Mouse (Mus musculus): ENCODE data around the gene Gm45140. TPM values are rescaled to one million over a fixed set of nuclear protein-coding genes. Genes with fewer than 3 reads are reported as not detected.

Gene Gm45140
- polyA plus RNA-seq, 1 experiment from 2014 or later, result 2.3 TPM

- Histone ChIP-seq H3K27me3 (ENCODE audit: insufficient read depth, poor library complexity, severe bottlenecking) (no peaks in the 10 kb centered on the region), H3K27ac (no peak overlapping the region), H3K36me3 (no peaks in the 10 kb centered on the region), H3K4me1 (peaks cover 5% of the 10 kb centered on the region; the same call in 1 of the 2 replicates), H3K4me3 (no peak overlapping the region), H3K9me3 (no peaks in the 10 kb centered on the region)
- WGBS, result 61% methylated on average over 2 of the region's 2 CpGs
- DNase-seq (ENCODE audit: low spot score), result no peak
Measured at GRCm38 (mm10) chr6:87867256-87867655, 31.7 kb upstream of the Gm45140 start.

GRCm38 (mm10) chr6:87866211-87866610 is 30.6 kb upstream of the Gm45140 start:
- H3K36me3 ChIP-seq, result no peaks in the 10 kb centered on the region
- no peak for DNase-seq (ENCODE audit: low spot score)
- H3K4me3 ChIP-seq, result no peak overlapping the region
- no peak overlapping the region for H3K27ac ChIP-seq
- no peaks in the 10 kb centered on the region for H3K9me3 ChIP-seq
- peaks cover 5% of the 10 kb centered on the region; the same call in 1 of the 2 replicates for H3K4me1 ChIP-seq
- WGBS, result 77% methylated on average over 6 of the region's 6 CpGs
- no peaks in the 10 kb centered on the region for H3K27me3 ChIP-seq (ENCODE audit: insufficient read depth, poor library complexity, severe bottlenecking)

DNA sequence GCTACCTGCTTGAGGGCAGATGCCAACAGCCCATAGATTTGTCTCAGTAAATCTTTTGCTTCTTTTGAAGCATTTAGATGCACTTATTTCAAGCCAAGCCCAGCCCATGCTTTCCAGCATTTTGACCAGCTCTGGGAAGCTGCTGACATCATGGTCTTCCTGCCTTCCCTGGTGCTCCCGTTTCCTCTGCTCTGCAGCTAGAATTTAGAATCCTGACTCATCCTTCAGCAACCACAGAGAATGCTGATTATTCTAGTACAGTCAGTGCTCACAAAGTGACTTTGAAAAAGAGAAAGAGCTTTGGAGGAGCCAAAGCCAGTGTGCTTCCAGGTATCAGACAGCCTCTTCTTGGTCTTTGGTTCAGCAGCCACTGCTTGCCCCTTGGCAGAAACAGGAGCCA is 21.5 kb upstream of the Gm45140 start:
- no peak overlapping the region for H3K27ac ChIP-seq
- H3K36me3 ChIP-seq, result no peaks in the 10 kb centered on the region
- no peak overlapping the region for H3K4me3 ChIP-seq
- no peak for DNase-seq (ENCODE audit: low spot score)
- H3K27me3 ChIP-seq (ENCODE audit: insufficient read depth, poor library complexity, severe bottlenecking), result no peaks in the 10 kb centered on the region
- H3K9me3 ChIP-seq, result no peaks in the 10 kb centered on the region
- 41% methylated on average over 1 of the region's 1 CpGs for WGBS
- H3K4me1 ChIP-seq, result no peaks in the 10 kb centered on the region

DNA sequence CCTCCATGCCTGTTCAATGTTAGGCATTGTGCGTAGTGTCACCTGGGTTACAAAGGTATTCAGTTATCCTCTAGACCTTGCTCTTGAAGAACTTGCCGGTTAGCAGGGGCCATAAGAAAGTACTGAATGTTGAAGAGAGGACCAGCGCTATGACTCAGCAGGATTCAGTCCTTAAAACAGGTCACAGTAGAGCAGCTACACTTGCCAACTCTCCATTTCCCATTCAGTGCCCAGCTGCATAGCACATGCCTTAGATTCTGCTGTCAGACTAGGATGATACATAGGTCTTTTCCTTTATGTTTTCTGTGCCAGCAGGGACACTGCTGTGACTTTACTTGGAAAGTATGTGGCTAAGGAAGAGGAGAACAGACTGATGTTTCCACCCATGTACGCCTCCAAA is 17.9 kb upstream of the Gm45140 start:
- no peaks in the 10 kb centered on the region for H3K9me3 ChIP-seq
- WGBS, result 86% methylated on average over 4 of the region's 4 CpGs
- peaks cover 10% of the 10 kb centered on the region; the same call in 1 of the 2 replicates for H3K4me1 ChIP-seq
- 0 out of 2 replicates have a peak, but pooled peaks cover 4% of the 10 kb centered on the region for H3K36me3 ChIP-seq
- no peaks in the 10 kb centered on the region for H3K27me3 ChIP-seq (ENCODE audit: insufficient read depth, poor library complexity, severe bottlenecking)
- no peak overlapping the region for H3K4me3 ChIP-seq
- H3K27ac ChIP-seq, result no peak overlapping the region
- DNase-seq (ENCODE audit: low spot score), result no peak

DNA sequence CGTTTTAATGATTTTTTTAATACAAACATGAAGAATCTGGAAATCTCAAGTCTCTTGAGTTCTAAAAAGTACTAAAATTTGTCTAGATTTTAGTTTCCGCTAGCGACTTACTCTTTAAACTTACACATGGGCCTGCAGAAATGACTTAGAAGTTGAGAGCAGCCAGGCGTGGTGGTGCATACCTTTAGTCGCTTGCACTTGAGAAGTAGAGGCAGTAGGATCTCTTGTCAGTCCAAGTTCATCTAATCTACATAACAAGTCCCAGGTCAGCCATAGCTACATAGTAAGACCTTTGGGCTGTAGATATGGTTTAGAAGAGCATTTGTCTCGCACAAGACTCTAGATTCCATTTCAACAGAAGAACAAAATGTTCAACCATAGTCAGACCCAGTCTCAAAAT is 16.3 kb upstream of the Gm45140 start:
- peaks cover 19% of the 10 kb centered on the region; the same call in 1 of the 2 replicates for H3K4me1 ChIP-seq
- no peaks in the 10 kb centered on the region for H3K9me3 ChIP-seq
- no peak overlapping the region for H3K27ac ChIP-seq
- 76% methylated on average over 6 of the region's 6 CpGs for WGBS
- no peaks in the 10 kb centered on the region for H3K27me3 ChIP-seq (ENCODE audit: insufficient read depth, poor library complexity, severe bottlenecking)
- DNase-seq (ENCODE audit: low spot score), result no peak
- H3K4me3 ChIP-seq, result no peak overlapping the region
- H3K36me3 ChIP-seq, result peaks cover 20% of the 10 kb centered on the region

GRCm38 (mm10) chr6:87850900-87851614 is 15.5 kb upstream of the Gm45140 start, which contains the start of gene Cnbp:
Gene Cnbp, minus strand, starts transcription at chr6:87851106.
- H3K9me3 ChIP-seq, result no peaks in the 10 kb centered on the region
- under 1% methylated on average over 55 of the region's 55 CpGs for WGBS
- peaks cover 20% of the 10 kb centered on the region; the same call in 1 of the 2 replicates for H3K4me1 ChIP-seq
- H3K27ac ChIP-seq, result peak within 1 kb of the TSS; percentile 100
- DNase-seq (ENCODE audit: low spot score), result peak; percentile 98
- no peaks in the 10 kb centered on the region for H3K27me3 ChIP-seq (ENCODE audit: insufficient read depth, poor library complexity, severe bottlenecking)
- peak within 1 kb of the TSS; percentile 100 for H3K4me3 ChIP-seq
- peaks cover 26% of the 10 kb centered on the region for H3K36me3 ChIP-seq

GRCm38 (mm10) chr6:87850155-87850899 is 14.7 kb upstream of the Gm45140 start:
- no peak for DNase-seq (ENCODE audit: low spot score)
- H3K9me3 ChIP-seq, result no peaks in the 10 kb centered on the region
- under 1% methylated on average over 73 of the region's 73 CpGs for WGBS

GRCm38 (mm10) chr6:87849780-87850154 is 14.2 kb upstream of the Gm45140 start:
- H3K4me1 ChIP-seq, result peaks cover 20% of the 10 kb centered on the region; the same call in 1 of the 2 replicates
- peaks cover 39% of the 10 kb centered on the region for H3K36me3 ChIP-seq
- H3K27ac ChIP-seq, result peak overlapping the region; percentile 100
- DNase-seq (ENCODE audit: low spot score), result peak; percentile 83
- peak overlapping the region; percentile 100 for H3K4me3 ChIP-seq
- 2% methylated on average over 8 of the region's 8 CpGs for WGBS
- H3K9me3 ChIP-seq, result no peaks in the 10 kb centered on the region
- H3K27me3 ChIP-seq (ENCODE audit: insufficient read depth, poor library complexity, severe bottlenecking), result no peaks in the 10 kb centered on the region

More at GRCm38 (mm10) chr6:87850155-87850899, 14.7 kb upstream of the Gm45140 start:
- Histone ChIP-seq H3K27ac (peak overlapping the region; percentile 100), H3K27me3 (ENCODE audit: insufficient read depth, poor library complexity, severe bottlenecking) (no peaks in the 10 kb centered on the region), H3K36me3 (peaks cover 33% of the 10 kb centered on the region), H3K4me1 (peaks cover 20% of the 10 kb centered on the region; the same call in 1 of the 2 replicates), H3K4me3 (peak overlapping the region; percentile 100)

- Histone ChIP-seq H3K4me3 (no peak overlapping the region), H3K4me1 (peaks cover 20% of the 10 kb centered on the region; the same call in 1 of the 2 replicates), H3K9me3 (no peaks in the 10 kb centered on the region), H3K27ac (no peak overlapping the region), H3K36me3 (peaks cover 68% of the 10 kb centered on the region), H3K27me3 (ENCODE audit: insufficient read depth, poor library complexity, severe bottlenecking) (no peaks in the 10 kb centered on the region)
- 79% methylated on average over 1 of the region's 1 CpGs for WGBS
- no peak for DNase-seq (ENCODE audit: low spot score)
Measured at GRCm38 (mm10) chr6:87846813-87847212, 11.2 kb upstream of the Gm45140 start.

DNA sequence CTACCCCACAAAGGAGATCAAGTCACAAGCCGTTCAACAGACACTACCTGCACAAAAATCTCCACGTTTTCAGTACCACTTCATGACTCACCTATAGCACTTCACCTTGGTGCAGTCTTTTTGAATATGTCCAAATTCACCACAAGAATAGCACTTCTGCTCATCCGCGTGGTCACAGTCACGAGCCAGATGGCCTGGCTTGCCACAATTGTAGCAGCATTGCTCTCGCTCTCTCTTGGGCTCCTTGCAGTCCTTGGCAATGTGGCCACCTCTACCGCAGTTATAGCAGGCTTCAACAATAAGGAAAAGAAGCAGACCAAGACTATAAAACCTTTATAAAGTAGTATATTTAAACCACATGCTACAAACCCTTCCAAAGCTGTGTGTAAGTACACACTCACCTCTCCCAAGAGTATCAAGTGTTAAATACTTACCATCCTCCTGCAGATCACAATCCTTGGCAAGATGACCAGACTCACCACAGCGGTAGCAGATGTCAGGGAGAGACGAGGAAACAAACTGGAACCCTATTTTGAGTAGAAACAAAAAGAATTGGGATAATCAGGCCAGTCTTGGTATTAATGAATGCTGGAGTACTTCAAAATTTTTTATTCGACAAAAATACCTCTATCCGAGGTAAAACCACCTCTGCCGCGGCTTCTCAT is 9.6 kb upstream of the Gm45140 start:
- Histone ChIP-seq H3K4me3 (no peak overlapping the region), H3K27ac (no peak overlapping the region), H3K9me3 (no peaks in the 10 kb centered on the region), H3K4me1 (peaks cover 17% of the 10 kb centered on the region; the same call in 1 of the 2 replicates), H3K36me3 (peaks cover 72% of the 10 kb centered on the region), H3K27me3 (ENCODE audit: insufficient read depth, poor library complexity, severe bottlenecking) (no peaks in the 10 kb centered on the region)
- no peak for DNase-seq (ENCODE audit: low spot score)
- 91% methylated on average over 13 of the region's 13 CpGs for WGBS

DNA sequence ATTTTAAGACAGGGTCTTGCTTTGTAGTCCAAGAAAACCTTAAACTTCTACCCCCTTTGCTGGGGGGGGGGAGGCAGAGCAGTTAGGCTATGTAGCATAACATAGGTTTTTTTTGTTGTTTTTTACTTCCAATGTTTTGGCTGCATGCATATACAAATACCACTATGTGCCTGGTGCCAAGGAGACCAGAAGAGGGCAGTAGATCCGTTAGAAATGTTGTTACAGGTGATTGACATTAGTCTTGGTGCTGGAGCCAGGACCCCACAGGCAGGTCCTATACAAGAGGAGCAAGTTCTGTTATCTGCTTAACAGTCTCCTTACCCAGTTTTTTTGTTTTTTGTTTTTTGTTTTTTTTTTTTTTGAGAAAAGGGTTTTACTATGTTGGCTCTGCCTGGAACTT is 6.7 kb upstream of the Gm45140 start:
- 35% methylated on average over 1 of the region's 1 CpGs for WGBS
- no peaks in the 10 kb centered on the region for H3K9me3 ChIP-seq
- H3K27ac ChIP-seq, result no peak overlapping the region
- no peak for DNase-seq (ENCODE audit: low spot score)
- H3K4me3 ChIP-seq, result no peak overlapping the region
- H3K27me3 ChIP-seq (ENCODE audit: insufficient read depth, poor library complexity, severe bottlenecking), result no peaks in the 10 kb centered on the region
- peaks cover 8% of the 10 kb centered on the region; the same call in 1 of the 2 replicates for H3K4me1 ChIP-seq
- peaks cover 56% of the 10 kb centered on the region for H3K36me3 ChIP-seq

GRCm38 (mm10) chr6:87841635-87842034 is 6.0 kb upstream of the Gm45140 start:
- no peak for DNase-seq (ENCODE audit: low spot score)
- H3K4me1 ChIP-seq, result 0 out of 2 replicates have a peak, but pooled peaks cover 3% of the 10 kb centered on the region
- H3K4me3 ChIP-seq, result no peak overlapping the region
- 78% methylated on average over 8 of the region's 8 CpGs for WGBS
- H3K36me3 ChIP-seq, result peaks cover 51% of the 10 kb centered on the region
- no peaks in the 10 kb centered on the region for H3K27me3 ChIP-seq (ENCODE audit: insufficient read depth, poor library complexity, severe bottlenecking)
- no peak overlapping the region for H3K27ac ChIP-seq
- no peaks in the 10 kb centered on the region for H3K9me3 ChIP-seq

All from heart, embryonic 10.5 days (tissue).